Mouse (Mus musculus): ENCODE data around the gene Rasl2-9. TPM values are rescaled to one million over a fixed set of nuclear protein-coding genes. Genes with fewer than 3 reads are reported as not detected.
"Not testable (repeated sequence)": the region's sequence is repeated elsewhere in the genome, so short reads cannot be mapped to it uniquely, and the experiment has no call there.

Rasl2-9 gene
- total RNA-seq, 1 experiment from 2014 or later = not detected

DNA sequence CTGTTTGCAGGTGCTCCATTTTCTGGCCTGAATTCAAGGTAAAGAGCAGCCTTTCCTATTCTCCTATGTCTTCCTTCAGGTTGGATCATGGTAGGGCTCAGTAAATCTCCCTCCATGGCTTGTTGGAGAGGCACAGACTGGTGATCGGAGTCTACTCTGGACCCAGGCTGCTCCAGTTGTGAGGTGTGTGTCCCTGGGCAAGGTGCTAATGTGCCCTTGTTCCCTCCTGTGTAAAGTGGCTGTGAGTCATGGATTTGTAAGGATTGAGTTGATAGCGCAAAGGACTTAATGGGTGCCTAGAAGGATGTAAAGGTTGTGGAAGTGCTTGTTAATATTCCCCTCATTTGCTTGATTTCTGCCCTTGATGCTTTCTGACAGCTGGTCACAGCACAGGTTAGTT is 43.8 kb downstream of the Rasl2-9 start:
- ATAC-seq (replicated peaks; ENCODE audit: low read depth, poor library complexity, severe bottlenecking) = no peak

- ATAC-seq (replicated peaks; ENCODE audit: low read depth, poor library complexity, severe bottlenecking) = no peak
Measured at GRCm38 (mm10) chr7:5081241-5081640, 44.5 kb downstream of the Rasl2-9 start.

- no peak for ATAC-seq (replicated peaks; ENCODE audit: low read depth, poor library complexity, severe bottlenecking)
Measured at GRCm38 (mm10) chr7:5080815-5081214, 44.9 kb downstream of the Rasl2-9 start.

DNA sequence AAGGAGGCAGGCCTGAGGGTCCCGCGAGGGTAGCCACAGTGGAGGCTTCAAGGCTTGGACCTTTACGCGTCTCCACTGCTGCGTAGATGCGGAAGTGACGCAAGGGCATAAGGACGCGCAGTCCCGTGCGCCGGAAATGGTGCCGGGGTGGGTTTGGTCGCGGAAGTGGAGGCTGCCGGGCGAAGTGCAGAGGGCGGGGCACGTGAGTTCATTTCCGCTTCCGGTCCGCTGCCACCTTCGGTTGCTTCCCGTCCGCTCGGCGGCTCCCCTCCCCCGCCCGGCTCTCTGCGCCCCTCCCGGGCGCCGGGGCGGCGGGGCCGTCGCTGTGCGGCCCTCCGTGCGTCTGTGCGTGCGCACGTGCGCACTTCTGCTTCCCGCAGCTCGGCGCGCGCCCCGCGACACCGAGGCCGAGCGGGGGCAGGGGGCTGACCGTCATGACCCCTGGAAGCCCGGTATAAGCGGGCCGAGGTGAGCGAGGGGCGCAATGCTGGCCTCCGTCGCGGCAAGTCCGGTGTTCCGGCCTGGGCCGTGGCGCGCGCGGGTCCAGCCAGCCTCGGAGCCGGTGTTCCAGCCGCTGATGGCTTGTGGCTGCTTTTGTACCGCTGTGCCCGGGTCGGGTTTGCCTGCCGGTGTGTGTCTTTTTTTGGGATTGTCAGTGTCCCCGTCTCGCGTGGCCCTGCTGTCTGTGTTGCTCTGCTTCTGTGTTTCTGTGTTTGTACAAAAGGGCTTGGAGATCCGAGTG is 45.6 kb downstream of the Rasl2-9 start, which contains the start of gene Epn1:
TSS of gene Epn1 (plus strand) at position 226 of the 742 bp plus-strand sequence.
- peak; percentile 94 for ATAC-seq (replicated peaks; ENCODE audit: low read depth, poor library complexity, severe bottlenecking)

GRCm38 (mm10) chr7:5079365-5080009 is 46.3 kb downstream of the Rasl2-9 start:
- not testable (repeated sequence) for ATAC-seq (replicated peaks; ENCODE audit: low read depth, poor library complexity, severe bottlenecking)

- ATAC-seq (replicated peaks; ENCODE audit: low read depth, poor library complexity, severe bottlenecking) = no peak
Measured at GRCm38 (mm10) chr7:5076931-5077330, 48.8 kb downstream of the Rasl2-9 start.

GRCm38 (mm10) chr7:5074984-5075383 is 50.8 kb downstream of the Rasl2-9 start:
- ATAC-seq (replicated peaks; ENCODE audit: low read depth, poor library complexity, severe bottlenecking) = no peak

Other genes with a start within 250 kb of the Rasl2-9 start
- 3.8 and 6.5 TPM in 2 replicates for gene Isoc2a, start 248.8 kb downstream of the Rasl2-9 start, total RNA-seq (2017)
- not detected in 2 replicates for gene Gm36210, start 219.4 kb downstream of the Rasl2-9 start, total RNA-seq (2017)
- gene Zfp628, start 210.7 kb downstream of the Rasl2-9 start, total RNA-seq (2017) = 2.4 and 3.2 TPM in 2 replicates
- 0.32 TPM in 1 of 2 replicates, not detected in the other for gene Nat14, start 203.9 kb downstream of the Rasl2-9 start, total RNA-seq (2017)
- gene Ssc5d, start 200.2 kb downstream of the Rasl2-9 start, total RNA-seq (2017) = not detected in 2 replicates
- not detected in 2 replicates for gene Sbk2, start 161.5 kb downstream of the Rasl2-9 start, total RNA-seq (2017)
- gene Sbk3, start 154.8 kb downstream of the Rasl2-9 start, total RNA-seq (2017) = 0.19 TPM in 1 of 2 replicates, not detected in the other
- gene Zfp579, start 129.8 kb downstream of the Rasl2-9 start, total RNA-seq (2017) = 4.1 and 8.3 TPM in 2 replicates
- gene Zfp524, start 111.5 kb downstream of the Rasl2-9 start, total RNA-seq (2017) = 2.2 and 7.4 TPM in 2 replicates
- 20.0 and 21.1 TPM in 2 replicates for gene Fiz1, start 111.3 kb downstream of the Rasl2-9 start, total RNA-seq (2017)
- gene Gm44973, start 110.5 kb downstream of the Rasl2-9 start, total RNA-seq (2017) = not detected in 2 replicates
- 9.5 and 14.3 TPM in 2 replicates for gene Zfp865, start 105.6 kb downstream of the Rasl2-9 start, total RNA-seq (2017)
- gene Ccdc106, start 105.4 kb downstream of the Rasl2-9 start, total RNA-seq (2017) = 0.14 and 1.1 TPM in 2 replicates
- gene 4632433K11Rik, start 91.8 kb downstream of the Rasl2-9 start, total RNA-seq (2017) = 2.5 TPM in 1 of 2 replicates, not detected in the other
- gene Zfp784, start 87.5 kb downstream of the Rasl2-9 start, total RNA-seq (2017) = 2.7 and 2.9 TPM in 2 replicates
- gene Zfp580, start 74.4 kb downstream of the Rasl2-9 start, total RNA-seq (2017) = 1.8 and 3.6 TPM in 2 replicates
- 220 and 260 TPM in 2 replicates for gene U2af2, start 63.8 kb downstream of the Rasl2-9 start, total RNA-seq (2017)
- gene Epn1, start 45.7 kb downstream of the Rasl2-9 start, total RNA-seq (2017) = 42.9 and 53.0 TPM in 2 replicates
- not detected in 2 replicates for gene Rfpl4, start 9.0 kb downstream of the Rasl2-9 start, total RNA-seq (2017)
- not detected in 2 replicates for gene Vmn1r55, start 23.7 kb upstream of the Rasl2-9 start, total RNA-seq (2017)
- gene Vmn1r56, start 70.8 kb upstream of the Rasl2-9 start, total RNA-seq (2017) = not detected in 2 replicates
- not detected in 2 replicates for gene Vmn1r57, start 92.5 kb upstream of the Rasl2-9 start, total RNA-seq (2017)
- gene Gm5065, start 224.6 kb upstream of the Rasl2-9 start, total RNA-seq (2017) = not detected in 2 replicates
- gene Nlrp2, start 225.1 kb upstream of the Rasl2-9 start, total RNA-seq (2017) = not detected in 2 replicates

Data from common myeloid progenitor, adult 5-6 weeks (primary cell).